Mouse (Mus musculus): Measurements from ENCODE around the gene Stab2. TPM values are rescaled to one million over a fixed set of nuclear protein-coding genes. Genes with fewer than 3 reads are reported as not detected.

The Stab2 gene
- 1 to 10 TPM; 2.7 to 5.0 TPM for total RNA-seq (2021)
- long read RNA-seq, experiment 1, partial matches to known transcripts: 9 of 16 reads
- long read RNA-seq, experiment 1, other reads (novel, unspliced or antisense): 7 of 16 reads
- long read RNA-seq, experiment 2, partial matches to known transcripts: 10 of 11 reads
- long read RNA-seq, experiment 2, other reads (novel, unspliced or antisense): 1 of 11 reads

- no peak for DNase-seq (ENCODE audit: low spot score)
These were observed at the start of gene Stab2 for GRCm38 (mm10) chr10:87007385-87008214. Gene Stab2, minus strand, starts transcription at chr10:87008025.

- DNase-seq (ENCODE audit: low spot score): no peak
These were observed 43.9 kb upstream of the Stab2 start for GRCm38 (mm10) chr10:87051714-87052113.

GRCm38 (mm10) chr10:87049179-87049578, 41.4 kb upstream of the Stab2 start:
- DNase-seq (ENCODE audit: low spot score): no peak

GRCm38 (mm10) chr10:87046931-87047468, 39.2 kb upstream of the Stab2 start:
- no peak for DNase-seq (ENCODE audit: low spot score)

- no peak for DNase-seq (ENCODE audit: low spot score)
These were observed 38.6 kb upstream of the Stab2 start for GRCm38 (mm10) chr10:87046469-87046868.

GRCm38 (mm10) chr10:87045273-87045672, 37.4 kb upstream of the Stab2 start:
- DNase-seq (ENCODE audit: low spot score): no peak

GRCm38 (mm10) chr10:87041265-87041664, 33.4 kb upstream of the Stab2 start:
- no peak for DNase-seq (ENCODE audit: low spot score)

- no peak for DNase-seq (ENCODE audit: low spot score)
These were observed 32.0 kb upstream of the Stab2 start for GRCm38 (mm10) chr10:87039800-87040199.

GRCm38 (mm10) chr10:87039340-87039739, 31.5 kb upstream of the Stab2 start:
- no peak for DNase-seq (ENCODE audit: low spot score)

- DNase-seq (ENCODE audit: low spot score): no peak
These were observed 29.2 kb upstream of the Stab2 start for GRCm38 (mm10) chr10:87037062-87037461.

- no peak for DNase-seq (ENCODE audit: low spot score)
These were observed 28.5 kb upstream of the Stab2 start for GRCm38 (mm10) chr10:87036271-87036703.

GRCm38 (mm10) chr10:87035866-87036265, 28.0 kb upstream of the Stab2 start:
- no peak for DNase-seq (ENCODE audit: low spot score)

GRCm38 (mm10) chr10:87032768-87033167, 24.9 kb upstream of the Stab2 start:
- no peak for DNase-seq (ENCODE audit: low spot score)

- DNase-seq (ENCODE audit: low spot score): peak; percentile 71
These were observed 17.1 kb upstream of the Stab2 start for GRCm38 (mm10) chr10:87024884-87025283.

- DNase-seq (ENCODE audit: low spot score): peak; percentile 14
These were observed 12.9 kb upstream of the Stab2 start for GRCm38 (mm10) chr10:87020711-87021110.

- no peak for DNase-seq (ENCODE audit: low spot score)
These were observed 11.1 kb upstream of the Stab2 start for GRCm38 (mm10) chr10:87018876-87019275.

- DNase-seq (ENCODE audit: low spot score): no peak
These were observed 8.4 kb upstream of the Stab2 start for GRCm38 (mm10) chr10:87016151-87016692.

- no peak for DNase-seq (ENCODE audit: low spot score)
These were observed 7.6 kb upstream of the Stab2 start for GRCm38 (mm10) chr10:87015403-87015802.

- no peak for DNase-seq (ENCODE audit: low spot score)
These were observed 6.7 kb upstream of the Stab2 start for GRCm38 (mm10) chr10:87014391-87014965.

GRCm38 (mm10) chr10:87012087-87012486, 4.3 kb upstream of the Stab2 start:
- DNase-seq (ENCODE audit: low spot score): no peak

GRCm38 (mm10) chr10:87008215-87008499, 332 bp upstream of the Stab2 start:
- no peak for DNase-seq (ENCODE audit: low spot score)

Measured in gastrocnemius, adult 18-20 months (tissue).